ENCODE assay signal across 25 mouse cellular contexts in genomic region chr17:71380346-71380745, GRCm38 (mm10).
"Had no signal": no experiment of that assay in that cellular context is flagged by ENCODE, and none has a peak within 500 bp of the region (broad histone marks: within the 10 kb centered on the region; RNA-seq: fewer than 3 reads in every experiment).

No protein-coding gene starts in this region.

- H3K4me1 ChIP-seq: heart, embryonic 10.5 days; heart, embryonic 12.5 days; hindbrain, embryonic 10.5 days; hindbrain, embryonic 12.5 days; intestine, embryonic 15.5 days; limb, embryonic 10.5 days; limb, embryonic 12.5 days had no signal

- DNase-seq: gastrocnemius, adult 2 months; gastrocnemius, postnatal 10 days; gastrocnemius, postnatal 25 days; heart, adult 18-20 months; heart, postnatal 10 days; heart, postnatal 4 days; kidney, adult 18-20 months; kidney, adult 8-10 months; kidney, postnatal 10 days; kidney, postnatal 25 days; kidney, postnatal 4 days; liver had no signal

- ATAC-seq: hindbrain, embryonic 16.5 days; inflammation-experienced regulatory T-cells, adult 6 months; intestine, embryonic 15.5 days; intestine, postnatal 0 days had no signal

- H3K27me3 ChIP-seq: heart, embryonic 12.5 days; hindbrain, embryonic 12.5 days; intestine, embryonic 15.5 days; limb, embryonic 12.5 days had no signal

- H3K9ac ChIP-seq: heart, embryonic 12.5 days; hindbrain, embryonic 12.5 days; hindbrain, embryonic 14.5 days; intestine, embryonic 15.5 days; limb, embryonic 12.5 days had no signal

- H3K9me3 ChIP-seq: heart, embryonic 10.5 days; heart, embryonic 12.5 days; hindbrain, embryonic 10.5 days; hindbrain, embryonic 12.5 days; intestine, embryonic 15.5 days; limb, embryonic 10.5 days; limb, embryonic 12.5 days had no signal

- H3K27ac ChIP-seq: gastrocnemius, adult 2 months; heart, embryonic 10.5 days; hindbrain, embryonic 10.5 days; hindbrain, embryonic 12.5 days; hindbrain, embryonic 14.5 days; intestine, embryonic 15.5 days; layer of hippocampus, adult 2 months; left cerebral cortex, adult 2 months; limb, embryonic 10.5 days; limb, embryonic 12.5 days had no signal

- H3K4me2 ChIP-seq: heart, embryonic 12.5 days; hindbrain, embryonic 12.5 days; hindbrain, embryonic 14.5 days; intestine, embryonic 15.5 days; limb, embryonic 12.5 days had no signal

- H3K4me3 ChIP-seq: gastrocnemius, adult 2 months; heart, embryonic 10.5 days; heart, embryonic 12.5 days; hindbrain, embryonic 10.5 days; hindbrain, embryonic 12.5 days; intestine, embryonic 15.5 days; layer of hippocampus, adult 2 months; left cerebral cortex, adult 2 months; limb, embryonic 10.5 days; limb, embryonic 12.5 days had no signal
